Mouse (Mus musculus) lung, postnatal 25 days (tissue): Measurements from ENCODE around the gene Dlg4.
"Not testable (repeated sequence)": the region's sequence is repeated elsewhere in the genome, so short reads cannot be mapped to it uniquely, and the experiment has no call there.

Experiments
- DNase-seq: peaks from one replicate; pipeline ENCODE4 v3.0.0; 2022; ENCODE audit warnings: low spot score

The Dlg4 gene

DNA sequence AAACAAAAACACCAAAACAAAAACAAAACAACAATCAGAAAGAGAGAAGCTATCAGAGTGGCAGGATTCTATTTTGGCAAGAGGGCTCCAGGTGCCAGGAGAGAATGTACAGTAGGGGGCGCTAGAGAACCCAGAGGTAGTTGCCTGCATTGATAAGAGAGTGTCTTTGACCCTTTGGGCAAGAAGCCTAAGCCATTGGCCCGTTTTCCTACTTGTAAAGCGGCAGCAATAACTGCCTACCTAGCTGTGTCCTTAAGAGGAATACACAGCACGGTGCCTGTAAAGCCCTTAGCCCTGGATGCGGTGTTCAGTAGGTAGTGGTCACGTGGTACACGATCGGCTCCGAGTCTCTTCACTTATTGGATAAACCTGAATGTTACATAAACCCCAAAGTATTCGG lies 33.1 kb downstream of the Dlg4 start:
- DNase-seq = no peak

GRCm38 (mm10) chr11:70053156-70053555 lies 36.4 kb downstream of the Dlg4 start:
- DNase-seq = no peak

- DNase-seq = no peak
These were observed 37.3 kb downstream of the Dlg4 start, which contains the start of gene Asgr1 for GRCm38 (mm10) chr11:70053898-70054570. Asgr1 (plus strand) TSS chr11:70054085.

DNA sequence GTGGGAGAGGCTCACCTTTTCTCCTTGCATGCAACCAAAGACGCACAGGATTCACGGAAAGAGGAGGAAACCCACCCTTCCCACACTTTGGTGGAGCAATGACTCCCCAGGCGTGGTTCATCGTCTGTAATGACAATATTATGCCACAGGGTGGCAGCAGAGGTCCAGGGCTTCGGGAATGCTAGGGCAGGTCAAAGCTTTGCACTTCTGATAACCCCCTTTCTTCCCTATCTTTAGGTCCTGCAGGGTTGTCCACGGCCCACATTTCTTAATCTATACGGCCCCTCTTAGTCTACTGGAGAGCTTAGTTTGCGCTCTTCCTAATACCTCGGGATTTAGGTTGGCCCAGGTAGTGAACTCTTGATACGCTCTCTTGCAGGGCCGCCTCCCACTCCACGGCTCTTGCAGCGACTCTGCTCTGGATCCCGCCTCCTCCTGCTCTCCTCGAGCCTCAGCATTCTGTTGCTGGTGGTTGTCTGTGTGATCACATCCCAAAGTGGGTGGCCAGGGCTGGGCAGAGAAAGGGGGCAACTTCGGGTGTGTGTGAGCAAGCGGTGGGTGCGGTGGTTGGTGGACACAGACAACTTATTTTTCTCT lies 39.0 kb downstream of the Dlg4 start:
- DNase-seq = peak; percentile 67

GRCm38 (mm10) chr11:70057805-70058204 lies 41.1 kb downstream of the Dlg4 start:
- DNase-seq = no peak

DNA sequence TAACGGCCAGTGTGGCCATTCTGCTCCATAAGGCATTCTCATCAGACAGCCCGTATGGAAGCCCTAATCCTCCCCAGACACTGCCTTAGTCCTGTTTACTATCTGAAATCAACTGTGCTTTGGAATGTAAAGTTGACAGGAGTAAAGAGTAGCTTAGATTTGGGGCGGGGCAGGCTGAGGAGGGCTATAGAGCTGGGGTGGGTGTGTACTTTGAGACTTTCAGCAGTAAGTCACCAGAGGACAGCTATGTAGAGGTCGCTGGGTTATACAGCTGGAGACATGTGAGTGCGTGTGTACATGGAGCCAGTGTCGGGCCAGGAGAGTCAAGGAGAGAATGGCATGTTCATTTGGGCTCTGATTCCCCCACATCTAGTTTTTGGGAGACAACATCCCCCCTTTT lies 43.2 kb downstream of the Dlg4 start:
- no peak for DNase-seq

- DNase-seq = no peak
These were observed 46.3 kb downstream of the Dlg4 start for GRCm38 (mm10) chr11:70063053-70063452.

DNA sequence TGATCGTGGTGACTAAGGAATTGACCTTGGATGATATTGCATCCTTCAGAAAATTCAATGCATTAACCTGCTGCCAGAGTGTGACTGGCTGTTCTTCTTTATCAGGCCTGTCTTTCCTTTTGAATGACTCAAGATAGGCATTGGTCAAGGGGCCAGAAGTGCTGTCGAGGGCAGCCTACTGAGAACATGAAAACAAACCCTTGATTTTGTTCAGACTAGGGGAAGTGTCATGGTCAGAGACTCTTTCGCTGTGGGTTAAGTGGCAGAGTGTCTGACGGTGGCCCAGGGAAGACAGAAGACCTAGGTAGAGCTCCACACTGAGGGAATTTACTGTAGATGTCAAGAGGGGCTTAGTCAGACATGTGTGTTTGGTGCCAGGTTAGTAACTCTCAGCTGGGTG lies 50.0 kb downstream of the Dlg4 start:
- no peak for DNase-seq

DNA sequence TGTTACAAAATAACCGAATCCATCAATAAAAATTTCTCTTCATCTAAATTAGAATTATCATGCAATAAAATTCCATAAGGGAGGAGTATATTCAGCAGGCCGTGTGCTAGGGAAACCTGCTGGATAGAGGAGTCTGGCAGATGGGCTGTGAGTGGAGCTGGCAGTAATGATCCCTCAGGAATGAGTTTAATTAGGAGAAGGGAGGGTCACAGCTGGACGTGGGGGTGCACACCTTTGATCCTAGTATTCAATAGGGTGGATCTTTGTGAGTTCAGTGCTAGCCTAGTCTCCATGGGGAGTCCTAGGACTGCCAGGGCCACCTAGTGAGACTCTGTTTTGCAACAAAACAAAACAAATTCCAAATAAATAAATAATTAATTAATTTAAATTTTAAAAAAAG lies 51.5 kb downstream of the Dlg4 start:
- DNase-seq = no peak

DNA sequence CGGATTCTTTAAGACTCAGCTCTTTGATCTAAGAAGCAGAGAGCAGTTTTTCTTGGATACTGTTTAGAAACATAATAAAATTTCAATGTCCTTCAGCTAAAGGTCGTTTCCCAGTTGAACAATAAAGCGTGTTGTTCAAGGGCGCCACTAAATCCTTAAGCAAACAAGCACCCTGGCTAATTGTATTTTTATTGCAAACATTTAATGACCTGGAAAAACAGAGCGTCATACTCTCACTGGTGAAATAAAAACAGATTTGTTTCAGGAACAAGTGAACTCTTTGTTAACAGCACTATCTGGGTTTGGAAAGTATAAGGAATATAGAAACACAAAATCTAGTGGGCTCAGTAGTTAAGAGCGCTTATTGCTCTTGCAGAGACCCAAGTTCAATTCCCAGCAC lies 53.3 kb downstream of the Dlg4 start:
- no peak for DNase-seq

- DNase-seq = not testable (repeated sequence)
These were observed 53.9 kb downstream of the Dlg4 start for GRCm38 (mm10) chr11:70070603-70071002.

DNA sequence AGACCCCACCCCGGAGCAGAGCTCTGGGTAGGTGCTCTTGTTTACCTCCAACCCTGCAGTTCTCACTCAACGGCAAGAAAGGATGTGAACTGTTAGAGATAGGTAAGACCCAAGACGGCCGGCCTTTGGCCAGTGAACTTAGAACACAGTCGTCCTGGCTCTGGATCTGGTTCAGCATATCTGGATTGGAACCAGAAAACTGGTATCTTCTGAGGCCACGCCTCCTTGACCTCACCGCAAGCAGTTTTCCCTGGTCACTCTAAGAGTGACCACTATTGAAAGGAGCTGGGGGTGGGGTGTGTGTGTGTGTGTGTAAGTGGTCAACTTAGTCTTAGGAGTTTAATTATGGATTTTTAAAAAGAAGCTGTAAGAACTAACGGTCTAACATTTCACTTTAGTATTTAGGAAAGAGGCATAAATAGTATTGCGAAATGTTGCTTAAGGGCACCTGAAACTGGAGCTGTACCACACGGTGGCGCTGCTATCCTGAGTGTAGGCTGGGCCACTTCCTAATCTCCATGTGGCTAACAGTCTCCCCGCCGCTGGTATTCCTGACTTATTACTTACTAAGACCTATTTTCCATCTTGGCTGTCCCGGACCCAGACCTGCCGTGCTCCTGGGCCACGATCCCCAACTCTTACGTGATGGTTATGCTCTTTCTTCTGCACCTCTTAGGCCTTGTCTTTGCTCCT lies 57.8 kb downstream of the Dlg4 start:
- peak; percentile 81 for DNase-seq

GRCm38 (mm10) chr11:70075581-70075980 lies 58.8 kb downstream of the Dlg4 start:
- DNase-seq = no peak

GRCm38 (mm10) chr11:70077441-70077840 lies 60.7 kb downstream of the Dlg4 start:
- DNase-seq = no peak

- no peak for DNase-seq
These were observed 62.4 kb downstream of the Dlg4 start for GRCm38 (mm10) chr11:70079175-70079574.

DNA sequence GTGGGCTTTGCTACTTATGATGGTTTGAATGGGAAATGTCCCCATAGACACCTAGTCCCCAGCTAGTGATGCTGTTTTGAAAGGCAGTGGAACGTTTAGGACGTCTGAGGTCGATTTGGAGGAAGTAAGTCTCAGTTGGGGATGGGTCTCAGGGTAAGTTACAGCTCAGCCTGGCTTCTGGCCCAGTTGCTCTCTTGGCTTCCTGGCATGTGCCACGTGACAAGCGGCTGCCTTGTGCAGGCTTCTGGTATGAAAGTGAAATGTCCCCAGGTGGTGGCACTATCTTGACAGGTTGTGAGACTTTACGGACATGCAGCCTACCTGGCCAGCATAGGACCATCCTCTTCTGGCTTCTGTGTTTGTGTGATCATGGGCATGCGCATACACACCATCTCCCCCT lies 63.2 kb downstream of the Dlg4 start:
- DNase-seq = peak; percentile 48

DNA sequence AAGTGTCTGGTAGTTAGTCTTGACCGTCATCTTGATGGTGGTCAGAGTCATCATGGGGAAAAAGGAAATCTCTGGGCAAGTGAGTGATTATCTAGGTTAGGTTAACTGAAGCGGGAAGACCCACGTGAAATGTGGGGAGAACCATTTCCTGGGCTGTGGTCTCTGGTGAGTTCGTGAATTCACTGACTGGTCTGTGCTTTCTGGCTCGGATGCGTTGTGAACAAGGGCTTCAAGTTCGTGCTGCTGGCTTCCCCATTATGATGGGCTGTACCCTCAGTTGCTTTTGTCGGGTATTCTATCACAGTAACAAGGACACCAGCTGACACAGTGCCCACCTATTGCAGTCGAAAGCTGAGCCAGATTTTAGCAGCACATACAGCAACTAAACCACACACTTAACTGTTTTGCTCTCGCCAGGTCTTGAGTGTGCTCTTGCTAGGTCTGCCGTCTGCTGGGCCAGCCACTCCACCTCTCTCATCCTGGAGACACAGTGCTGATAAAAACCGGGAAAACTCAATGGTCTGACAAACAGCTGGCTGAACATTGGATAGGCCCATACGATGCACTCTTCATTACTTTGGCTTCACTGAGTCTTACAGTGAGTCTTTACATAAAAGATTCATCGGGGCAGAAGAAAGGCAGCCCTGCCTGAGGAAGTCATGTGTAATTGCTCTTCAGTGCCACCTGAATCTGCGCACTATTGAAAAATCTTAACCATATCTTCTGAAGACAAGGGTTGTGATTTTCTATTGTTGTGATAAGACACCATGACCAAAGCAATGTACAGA lies 64.3 kb downstream of the Dlg4 start:
- no peak for DNase-seq

DNA sequence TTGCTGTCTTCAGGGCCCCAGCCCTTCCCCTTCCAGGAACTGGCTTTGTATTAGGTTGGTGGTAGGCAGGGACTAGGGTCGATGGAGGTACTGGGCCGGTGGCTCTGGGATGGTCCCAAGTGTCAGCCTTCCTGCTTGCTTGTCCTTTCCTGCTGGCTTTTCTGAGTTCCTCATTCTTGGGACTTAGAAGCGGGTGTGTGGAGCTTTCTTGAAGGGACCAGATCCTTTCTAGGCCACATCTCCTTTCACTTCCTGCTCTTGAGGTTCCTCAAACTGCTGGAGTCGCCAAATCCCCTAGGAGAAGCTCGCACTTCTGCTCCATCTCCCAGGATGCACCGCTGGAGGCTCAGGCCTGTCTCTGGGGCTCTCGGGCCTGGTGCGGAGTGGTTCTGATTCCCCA lies 67.8 kb downstream of the Dlg4 start:
- DNase-seq = peak; percentile 16

DNA sequence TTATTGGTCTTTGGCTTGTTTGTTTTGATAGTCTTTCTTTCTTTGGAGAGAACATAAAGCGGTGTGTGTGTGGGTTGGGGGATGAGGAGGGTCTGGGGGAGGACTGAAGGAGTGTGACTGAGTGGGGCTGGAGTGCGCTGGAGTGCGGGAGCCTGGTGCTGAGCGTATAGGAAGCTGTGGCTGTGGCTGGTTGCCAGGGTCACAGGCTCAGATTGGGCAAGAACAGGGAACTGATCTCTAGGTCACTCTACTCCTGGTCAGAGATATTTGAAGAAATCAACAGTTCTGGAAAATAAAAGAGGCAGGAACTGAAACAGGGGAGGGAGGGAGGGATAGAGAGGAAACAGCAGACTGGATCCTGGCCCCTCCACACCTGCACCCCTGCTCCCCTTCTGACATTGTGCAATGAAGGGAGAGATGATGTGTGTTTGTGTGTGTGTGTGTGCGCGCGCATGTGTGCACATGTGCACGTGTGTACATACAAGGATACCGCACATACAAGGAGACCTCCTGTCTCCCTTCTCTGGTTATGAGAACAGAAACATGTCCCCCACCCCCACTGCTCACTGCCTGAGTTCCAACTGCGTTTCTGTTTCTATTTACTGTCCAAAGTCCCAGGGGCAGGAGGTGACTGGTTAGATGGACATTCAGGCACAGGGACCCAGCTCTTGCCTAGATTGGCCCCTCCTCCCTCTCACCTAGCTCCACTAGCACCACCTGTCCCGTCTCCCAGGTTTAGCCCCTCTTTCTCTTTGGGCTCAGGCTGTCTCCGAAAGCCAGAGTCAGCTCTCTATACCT lies 75.4 kb downstream of the Dlg4 start, which contains the start of gene Asgr2:
Gene Asgr2, plus strand, starts transcription at position 659 of the 798 bp plus-strand sequence.
- peak; percentile 37 for DNase-seq
